Mouse (Mus musculus): ENCODE data around the gene Tbc1d1.

Gene Tbc1d1

GRCm38 (mm10) chr5:64155861-64156550, at the start of gene Tbc1d1:
Tbc1d1 (plus strand) TSS chr5:64156305.
- no peak for DNase-seq (ENCODE audit: low spot score)

GRCm38 (mm10) chr5:64107596-64108289, 48.4 kb upstream of the Tbc1d1 start:
- DNase-seq (ENCODE audit: low spot score) = no peak

- DNase-seq (ENCODE audit: low spot score) = no peak
These were observed 46.9 kb upstream of the Tbc1d1 start for GRCm38 (mm10) chr5:64109217-64109616.

- DNase-seq (ENCODE audit: low spot score) = no peak
These were observed 43.7 kb upstream of the Tbc1d1 start for GRCm38 (mm10) chr5:64112360-64112759.

GRCm38 (mm10) chr5:64114210-64114609, 41.9 kb upstream of the Tbc1d1 start:
- DNase-seq (ENCODE audit: low spot score) = no peak

GRCm38 (mm10) chr5:64117191-64117590, 38.9 kb upstream of the Tbc1d1 start:
- no peak for DNase-seq (ENCODE audit: low spot score)

GRCm38 (mm10) chr5:64125783-64126182, 30.3 kb upstream of the Tbc1d1 start:
- no peak for DNase-seq (ENCODE audit: low spot score)

GRCm38 (mm10) chr5:64131550-64131949, 24.6 kb upstream of the Tbc1d1 start:
- no peak for DNase-seq (ENCODE audit: low spot score)

- DNase-seq (ENCODE audit: low spot score) = no peak
These were observed 22.2 kb upstream of the Tbc1d1 start for GRCm38 (mm10) chr5:64133901-64134300.

GRCm38 (mm10) chr5:64136325-64136724, 19.8 kb upstream of the Tbc1d1 start:
- no peak for DNase-seq (ENCODE audit: low spot score)

- no peak for DNase-seq (ENCODE audit: low spot score)
These were observed 15.9 kb upstream of the Tbc1d1 start for GRCm38 (mm10) chr5:64140202-64140601.

GRCm38 (mm10) chr5:64144315-64144714, 11.8 kb upstream of the Tbc1d1 start:
- no peak for DNase-seq (ENCODE audit: low spot score)

GRCm38 (mm10) chr5:64146384-64147005, 9.6 kb upstream of the Tbc1d1 start:
- DNase-seq (ENCODE audit: low spot score) = no peak

- no peak for DNase-seq (ENCODE audit: low spot score)
These were observed 6.6 kb upstream of the Tbc1d1 start for GRCm38 (mm10) chr5:64149184-64150127.

- DNase-seq (ENCODE audit: low spot score) = no peak
These were observed 2.8 kb upstream of the Tbc1d1 start for GRCm38 (mm10) chr5:64153319-64153718.

GRCm38 (mm10) chr5:64156579-64156978, 474 bp downstream of the Tbc1d1 start:
- no peak for DNase-seq (ENCODE audit: low spot score)

- DNase-seq (ENCODE audit: low spot score) = no peak
These were observed 1.8 kb downstream of the Tbc1d1 start for GRCm38 (mm10) chr5:64157926-64158325.

- DNase-seq (ENCODE audit: low spot score) = no peak
These were observed 2.4 kb downstream of the Tbc1d1 start for GRCm38 (mm10) chr5:64158501-64158900.

GRCm38 (mm10) chr5:64159065-64159780, 3.1 kb downstream of the Tbc1d1 start:
- DNase-seq (ENCODE audit: low spot score) = no peak

GRCm38 (mm10) chr5:64159781-64160704, 3.9 kb downstream of the Tbc1d1 start:
- peak; percentile 20 for DNase-seq (ENCODE audit: low spot score)

Data from urinary bladder, postnatal 10 days (tissue).